Mouse (Mus musculus) gastrocnemius, postnatal 10 days (tissue): ENCODE data around the gene Gm49416. TPM values are rescaled to one million over a fixed set of nuclear protein-coding genes. Genes with fewer than 3 reads are reported as not detected.

ENCODE experiments used
- microRNA-seq, 2 experiments: library from miRNA; unstranded; fragments of <30 nt; microRNA quantifications; one replicate each; pipeline ENCODE4 v1.2.0; 2021
- total RNA-seq, 2 experiments: library from RNA; stranded (reverse); gene quantifications; 2 replicates each; pipeline ENCODE4 v1.2.3; 2021

Gene Gm49416
- total RNA-seq, 2 experiments from 2014 or later = 3.3 TPM; not detected in 1

Small RNAs within 50 kb of the gene (microRNA-seq; reads per million reads assigned to microRNA genes)
- 0 to 0.25 reads per million in 2 experiments for gene Mir5136

Other genes with a start within 250 kb of the Gm49416 start
- gene Chrm1, start 225.1 kb upstream of the Gm49416 start, total RNA-seq = under 1 TPM; 0.11 to 0.16 TPM
- gene Slc3a2, start 165.6 kb upstream of the Gm49416 start, total RNA-seq = 10 to 100 TPM; 29.4 to 36.7 TPM
- 10 to 100 TPM; 26.5 to 27.4 TPM for gene Wdr74, start 153.1 kb upstream of the Gm49416 start, total RNA-seq
- gene 1700092M07Rik, start 148.2 kb upstream of the Gm49416 start, total RNA-seq = under 1 TPM in 1 of 2 experiments, not detected in 1; 0.65 TPM
- 10 to 100 TPM; 35.6 to 46.3 TPM for gene Stx5a, start 147.5 kb upstream of the Gm49416 start, total RNA-seq
- gene Nxf1, start 131.9 kb upstream of the Gm49416 start, total RNA-seq = 10 to 100 TPM; 40.8 to 61.8 TPM
- 10 to 100 TPM; 81.9 to 82.5 TPM for gene Tmem223, start 117.9 kb upstream of the Gm49416 start, total RNA-seq
- 10 to 100 TPM; 13.6 to 14.1 TPM for gene Tmem179b, start 114.5 kb upstream of the Gm49416 start, total RNA-seq
- gene Taf6l, start 102.5 kb upstream of the Gm49416 start, total RNA-seq = 10 to 100 TPM in 1 of 2 experiments, 1 to 10 TPM in 1; 8.5 to 12.0 TPM
- gene Polr2g, start 90.3 kb upstream of the Gm49416 start, total RNA-seq = 10 to 100 TPM; 40.9 to 45.1 TPM
- gene Zbtb3, start 86.4 kb upstream of the Gm49416 start, total RNA-seq = 1 to 10 TPM; 1.0 to 1.4 TPM
- gene Ttc9c, start 69.6 kb upstream of the Gm49416 start, total RNA-seq = 10 to 100 TPM; 11.8 to 15.7 TPM
- gene Hnrnpul2, start 68.9 kb upstream of the Gm49416 start, total RNA-seq = 10 to 100 TPM; 42.2 to 47.8 TPM
- not detected for gene AC129217.1, start 59.2 kb upstream of the Gm49416 start, total RNA-seq
- 10 to 100 TPM; 16.8 to 19.5 TPM for gene Bscl2, start 51.5 kb upstream of the Gm49416 start, total RNA-seq
- gene Gng3, start 49.7 kb upstream of the Gm49416 start, total RNA-seq = under 1 TPM; 0.66 to 0.77 TPM
- 10 to 100 TPM; 11.5 to 14.0 TPM for gene Lrrn4cl, start 38.2 kb upstream of the Gm49416 start, total RNA-seq
- gene Ubxn1, start 17.4 kb upstream of the Gm49416 start, total RNA-seq = 100 to 1,000 TPM; 169 to 172 TPM
- 10 to 100 TPM; 55.2 to 58.1 TPM for gene Uqcc3, start 8.0 kb upstream of the Gm49416 start, total RNA-seq
- 10 to 100 TPM in 1 of 2 experiments, 1 to 10 TPM in 1; 7.2 to 11.8 TPM for gene Lbhd1, start 5.2 kb upstream of the Gm49416 start, total RNA-seq
- not detected for gene Gm49403, start 5.0 kb upstream of the Gm49416 start, total RNA-seq
- gene 1810009A15Rik, start 73 bp upstream of the Gm49416 start, total RNA-seq = 10 to 100 TPM; 25.6 to 29.6 TPM
- 10 to 100 TPM; 10.7 to 14.6 TPM for gene Ints5, start 4.1 kb downstream of the Gm49416 start, total RNA-seq
- 10 to 100 TPM; 42.1 to 58.8 TPM for gene Ganab, start 9.1 kb downstream of the Gm49416 start, total RNA-seq
- gene B3gat3, start 31.4 kb downstream of the Gm49416 start, total RNA-seq = 10 to 100 TPM; 23.4 to 27.6 TPM
- gene Rom1, start 40.4 kb downstream of the Gm49416 start, total RNA-seq = 1 to 10 TPM; 4.2 to 5.6 TPM
- 10 to 100 TPM; 11.7 to 15.9 TPM for gene Eml3, start 40.6 kb downstream of the Gm49416 start, total RNA-seq
- gene Mta2, start 52.9 kb downstream of the Gm49416 start, total RNA-seq = 10 to 100 TPM; 37.7 to 49.7 TPM
- gene Tut1, start 64.9 kb downstream of the Gm49416 start, total RNA-seq = 10 to 100 TPM in 1 of 2 experiments, 1 to 10 TPM in 1; 9.1 to 11.2 TPM
- 100 to 1,000 TPM; 640 to 671 TPM for gene Eef1g, start 78.1 kb downstream of the Gm49416 start, total RNA-seq
- gene Ahnak, start 100.4 kb downstream of the Gm49416 start, total RNA-seq = 100 to 1,000 TPM; 235 to 267 TPM
- under 1 TPM in 1 of 2 experiments, not detected in 1; 0.63 TPM for gene Scgb1a1, start 199.0 kb downstream of the Gm49416 start, total RNA-seq
- gene Asrgl1, start 246.7 kb downstream of the Gm49416 start, total RNA-seq = 10 to 100 TPM; 11.1 to 14.2 TPM